Mouse (Mus musculus) bone marrow, adult 2 months (tissue): ENCODE measurements around the gene Aff3.

ENCODE experiments used
- CTCF ChIP-seq: fragments of 200-500 bp; IDR thresholded peaks from 2 replicates; pipeline ENCODE4 v1.5.1; 2011; ENCODE audit warnings: low read length, control low read depth; ENCODE audit not compliant: control insufficient read depth, insufficient read depth
- POLR2A ChIP-seq: fragments of 200-500 bp; IDR thresholded peaks from 2 replicates; pipeline ENCODE4 v1.6.1; 2011; ENCODE audit warnings: low read depth, mild to moderate bottlenecking, control low read depth, low read length, borderline replicate concordance; ENCODE audit not compliant: control insufficient read depth

- no peak for TF ChIP-seq CTCF
- no peak for TF ChIP-seq POLR2A
Measured at GRCm38 (mm10) chr1:38417196-38417595, 247.6 kb downstream of the Aff3 start.
